Mouse (Mus musculus) layer of hippocampus, adult 11-12 months (tissue): ENCODE measurements at regions not wholly inside any gene's neighbourhood (a gene's known extent, or its start where the extent isn't known, plus 50 kb on each side); places are given as distances from the start of the nearest gene placed in this dataset.
A peak's percentile ranks its signal among the peaks of the same experiment; 100 is the strongest.

ENCODE experiments used
- DNase-seq: peaks from one replicate; pipeline ENCODE4 v3.0.0; 2022; ENCODE audit warnings: low spot score

GRCm38 (mm10) chr3:83689068-83689976 is 76.8 kb upstream of the Sfrp2 start:
- no peak for DNase-seq

DNA sequence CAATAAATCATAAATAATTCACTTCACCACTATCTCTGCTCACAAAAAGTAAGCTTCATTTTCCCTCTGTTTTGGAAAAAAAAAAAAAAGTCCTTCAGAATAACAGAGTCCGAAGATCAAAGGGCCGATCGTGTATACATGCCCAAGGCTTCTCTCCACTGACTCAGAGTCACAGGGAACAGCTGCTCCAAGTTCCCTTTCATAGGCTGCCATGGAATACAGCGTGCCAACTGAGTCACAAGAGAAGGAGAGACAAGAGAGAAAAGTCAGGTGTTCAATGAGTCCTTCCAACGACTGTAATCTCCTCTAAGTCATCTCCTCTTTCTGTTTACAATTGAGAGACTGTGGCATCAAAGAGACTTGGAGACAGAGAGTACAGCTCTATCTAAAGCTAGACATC is 71.6 kb upstream of the Sfrp2 start:
- DNase-seq = no peak

- no peak for DNase-seq
Measured at GRCm38 (mm10) chr3:83699751-83700150, 66.4 kb upstream of the Sfrp2 start.

GRCm38 (mm10) chr3:83701075-83701474 is 65.0 kb upstream of the Sfrp2 start:
- peak; percentile 55 for DNase-seq

GRCm38 (mm10) chr3:83704559-83704958 is 61.6 kb upstream of the Sfrp2 start:
- no peak for DNase-seq

DNA sequence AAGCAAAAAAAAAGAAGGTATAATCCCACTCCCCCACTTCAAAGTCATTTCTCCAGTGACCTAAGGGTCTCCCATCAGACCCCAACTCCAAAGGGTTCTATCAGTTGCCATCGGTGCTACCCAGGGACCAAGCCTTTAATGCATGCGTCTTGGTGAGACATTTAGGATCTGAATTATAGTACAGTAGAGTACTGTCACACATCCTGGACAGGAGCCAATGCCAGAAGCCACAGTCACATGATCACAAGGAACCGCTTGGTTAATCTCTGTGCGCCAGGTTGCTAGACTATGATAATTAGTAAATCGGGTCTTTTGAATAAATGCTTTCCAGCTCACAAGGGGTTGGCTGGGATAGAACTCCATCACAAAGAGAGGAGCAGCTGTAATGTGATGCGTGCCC is 60.9 kb upstream of the Sfrp2 start:
- no peak for DNase-seq

DNA sequence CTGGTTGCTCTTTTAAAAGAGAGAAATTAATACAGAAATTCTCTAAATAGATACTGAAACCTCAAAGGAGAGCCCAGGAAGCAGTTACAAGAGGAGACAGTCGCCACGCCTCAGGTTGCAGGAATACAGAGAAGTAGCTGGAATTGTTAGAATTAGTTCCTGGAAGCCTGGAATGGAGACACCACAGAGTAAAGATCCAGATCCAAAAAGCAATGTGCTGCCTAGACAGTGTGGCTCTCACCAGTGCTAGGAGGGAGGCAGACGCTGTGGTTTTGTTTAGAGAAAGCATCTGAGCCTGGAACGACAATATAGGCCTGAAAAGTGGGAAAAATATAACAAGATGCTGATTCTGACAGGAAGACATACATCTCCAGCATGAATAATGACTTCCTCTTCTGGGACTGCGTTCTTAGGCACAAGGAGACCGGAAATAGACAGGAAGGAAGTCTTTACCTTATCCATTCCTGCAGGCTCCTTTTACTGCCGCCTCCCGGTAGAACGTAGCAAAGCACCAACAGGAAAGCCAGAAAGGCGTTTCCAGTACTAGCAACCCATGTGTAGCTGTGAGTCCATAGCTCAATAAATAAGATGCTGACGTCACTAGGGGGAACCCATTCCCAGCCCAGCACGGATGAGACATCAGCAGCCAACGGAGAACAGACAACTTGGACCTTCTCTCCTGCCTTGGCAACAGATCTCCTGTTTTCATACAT is 59.4 kb upstream of the Sfrp2 start:
- no peak for DNase-seq

DNA sequence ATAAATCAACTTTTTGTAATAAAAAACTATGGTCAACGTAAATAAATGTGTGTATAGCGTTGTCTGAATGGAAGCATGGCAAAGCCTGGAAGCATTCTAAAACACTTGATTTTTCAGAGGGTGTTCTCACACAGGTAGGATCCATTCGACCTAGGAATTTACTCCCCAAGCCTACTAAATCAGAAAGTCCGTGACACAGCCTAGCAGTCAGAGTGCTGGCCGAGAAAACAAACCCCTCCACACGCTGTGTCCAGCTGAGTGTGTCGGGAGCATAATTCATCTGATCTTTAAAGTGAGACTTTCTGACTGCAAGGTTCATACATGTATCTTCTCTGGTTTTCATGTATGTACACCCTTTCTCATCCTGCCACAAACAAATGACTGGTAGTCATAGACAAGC is 58.8 kb upstream of the Sfrp2 start:
- no peak for DNase-seq

GRCm38 (mm10) chr3:83708973-83709372 is 57.1 kb upstream of the Sfrp2 start:
- no peak for DNase-seq

DNA sequence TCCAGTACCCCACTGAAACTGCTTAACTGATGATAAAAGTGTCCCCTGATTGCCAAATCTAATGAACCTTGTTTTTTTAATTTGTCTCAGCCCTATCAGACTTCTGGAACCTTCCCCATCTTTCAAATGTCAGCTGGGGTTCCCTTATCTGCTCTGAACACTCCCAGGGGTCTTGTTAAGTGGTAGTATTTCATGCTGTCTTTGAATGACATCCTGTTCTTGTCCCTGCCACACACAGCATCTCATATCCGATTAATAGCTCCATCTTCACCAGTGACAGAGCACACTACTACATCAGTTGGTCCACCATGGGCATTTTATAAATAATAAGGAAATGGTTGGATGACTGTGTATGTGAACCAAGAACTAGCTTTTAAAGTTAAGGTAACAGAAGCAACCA is 56.6 kb upstream of the Sfrp2 start:
- no peak for DNase-seq

GRCm38 (mm10) chr3:83710995-83711541 is 55.1 kb upstream of the Sfrp2 start:
- no peak for DNase-seq

DNA sequence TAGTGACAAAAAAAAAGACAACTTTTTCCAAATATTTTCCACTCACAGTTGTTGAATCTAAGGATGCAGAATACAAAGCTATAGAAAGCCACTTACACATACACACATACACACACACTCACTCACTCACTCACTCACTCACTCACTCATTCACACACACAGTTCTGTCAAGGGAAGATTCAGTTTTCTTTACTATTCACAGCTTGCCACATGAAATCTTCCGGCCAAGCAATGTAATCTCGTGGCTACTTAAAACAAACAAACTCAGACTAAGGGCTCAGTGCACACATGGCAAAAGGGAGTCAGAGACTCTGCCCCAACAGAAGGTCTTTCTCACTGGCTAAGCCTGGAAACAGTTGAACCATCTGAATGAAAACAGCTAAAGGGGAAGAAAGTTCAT is 53.8 kb upstream of the Sfrp2 start:
- DNase-seq = no peak

DNA sequence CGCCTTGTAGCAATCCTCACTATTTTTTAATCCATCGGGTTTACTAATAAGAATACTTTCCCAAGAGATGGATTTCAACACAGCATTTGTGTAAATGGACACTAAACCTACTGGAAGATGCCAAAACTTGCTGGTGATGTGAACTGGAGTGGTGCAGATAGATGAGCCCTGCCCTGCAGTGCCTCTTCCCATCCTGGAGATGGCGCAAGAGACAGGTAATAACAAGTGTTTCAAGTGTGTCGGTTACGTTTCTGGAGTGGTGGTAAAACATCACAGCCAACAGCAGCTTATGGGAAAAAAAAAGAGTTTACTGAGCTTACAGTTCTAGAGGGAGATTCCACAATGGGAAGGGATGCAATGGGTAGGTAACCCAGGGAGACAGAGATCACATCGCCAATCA is 51.5 kb upstream of the Sfrp2 start:
- no peak for DNase-seq
